Mouse (Mus musculus): Measurements from ENCODE around the gene Pan3. TPM values are rescaled to one million over a fixed set of nuclear protein-coding genes. Genes with fewer than 3 reads are reported as not detected.

The Pan3 gene
- total and polyA plus RNA-seq, 3 experiments = 20.0 to 30.5 (median 27.3) TPM

GRCm38 (mm10) chr5:147496921-147497320 is 67.0 kb downstream of the Pan3 start:
- intact Hi-C loops (cut with DNase I) = no loop called here
- DNase-seq = no peak

GRCm38 (mm10) chr5:147497714-147498113 is 67.8 kb downstream of the Pan3 start:
- Histone ChIP-seq H3K27ac (no peak overlapping the region), H3K9ac (ENCODE audit: low read depth, low read length) (no peak overlapping the region), H3K4me1 (ENCODE audit: control insufficient read depth, insufficient read depth, low read length) (peaks cover 8% of the 10 kb centered on the region), H3K79me2 (replicated peaks; ENCODE audit: control insufficient read depth, insufficient read depth, low read length) (peaks cover 6% of the 10 kb centered on the region; the same call in 1 of the 2 replicates), H3K4me3 (no peak overlapping the region), H3K36me3 (ENCODE audit: control insufficient read depth, insufficient read depth, low read length) (peaks cover 32% of the 10 kb centered on the region), H3K27me3 (ENCODE audit: control insufficient read depth, insufficient read depth, low read length) (no peaks in the 10 kb centered on the region)
- DNase-seq = no peak
- 83% methylated on average over 2 of the region's 3 CpGs for WGBS
- intact Hi-C loops (cut with DNase I) = no loop called here
- TF ChIP-seq EP300 (IDR thresholded peaks at IDR 0.05; ENCODE audit: insufficient read depth, low read depth, low read length) = no peak
- no peak for TF ChIP-seq CTCF (IDR thresholded peaks at IDR 0.05)
- TF ChIP-seq POLR2A (IDR thresholded peaks at IDR 0.05; ENCODE audit: insufficient read depth, low read depth, low read length) = no peak

More at GRCm38 (mm10) chr5:147496921-147497320, 67.0 kb downstream of the Pan3 start:
- no peaks in the 10 kb centered on the region for H3K27me3 ChIP-seq (ENCODE audit: control insufficient read depth, insufficient read depth, low read length)
- no peak overlapping the region for H3K27ac ChIP-seq
- H3K4me3 ChIP-seq = no peak overlapping the region
- 93% methylated on average over 4 of the region's 4 CpGs for WGBS
- TF ChIP-seq CTCF (IDR thresholded peaks at IDR 0.05) (no peak), EP300 (IDR thresholded peaks at IDR 0.05; ENCODE audit: insufficient read depth, low read depth, low read length) (no peak), POLR2A (IDR thresholded peaks at IDR 0.05; ENCODE audit: insufficient read depth, low read depth, low read length) (no peak)
- no peak overlapping the region for H3K9ac ChIP-seq (ENCODE audit: low read depth, low read length)
- H3K36me3 ChIP-seq (ENCODE audit: control insufficient read depth, insufficient read depth, low read length) = peaks cover 32% of the 10 kb centered on the region
- H3K4me1 ChIP-seq (ENCODE audit: control insufficient read depth, insufficient read depth, low read length) = peaks cover 11% of the 10 kb centered on the region
- H3K79me2 ChIP-seq (replicated peaks; ENCODE audit: control insufficient read depth, insufficient read depth, low read length) = peaks cover 6% of the 10 kb centered on the region; the same call in 1 of the 2 replicates

- peaks cover 7% of the 10 kb centered on the region; the same call in 1 of the 2 replicates for H3K36me3 ChIP-seq (ENCODE audit: control insufficient read depth, insufficient read depth, low read length)
- H3K4me3 ChIP-seq = no peak overlapping the region
- H3K27me3 ChIP-seq (ENCODE audit: control insufficient read depth, insufficient read depth, low read length) = no peaks in the 10 kb centered on the region
- H3K9ac ChIP-seq (ENCODE audit: low read depth, low read length) = no peak overlapping the region
- WGBS = 61% methylated on average over 2 of the region's 2 CpGs
- no peak overlapping the region for H3K27ac ChIP-seq
- H3K4me1 ChIP-seq (ENCODE audit: control insufficient read depth, insufficient read depth, low read length) = no peaks in the 10 kb centered on the region; the same call in none of the 2 replicates
- peaks cover 1% of the 10 kb centered on the region; the same call in 1 of the 2 replicates for H3K79me2 ChIP-seq (replicated peaks; ENCODE audit: control insufficient read depth, insufficient read depth, low read length)
- TF ChIP-seq POLR2A (IDR thresholded peaks at IDR 0.05; ENCODE audit: insufficient read depth, low read depth, low read length) = no peak
- TF ChIP-seq CTCF (IDR thresholded peaks at IDR 0.05) = no peak
- TF ChIP-seq EP300 (IDR thresholded peaks at IDR 0.05; ENCODE audit: insufficient read depth, low read depth, low read length) = no peak
- no peak for DNase-seq
- intact Hi-C loops (cut with DNase I) = no loop called here
These were observed 71.6 kb downstream of the Pan3 start for GRCm38 (mm10) chr5:147501456-147501998.

GRCm38 (mm10) chr5:147502921-147503320 is 73.0 kb downstream of the Pan3 start:
- Histone ChIP-seq H3K36me3 (ENCODE audit: control insufficient read depth, insufficient read depth, low read length) (peaks cover 8% of the 10 kb centered on the region; the same call in 1 of the 2 replicates), H3K9ac (ENCODE audit: low read depth, low read length) (no peak overlapping the region), H3K27me3 (ENCODE audit: control insufficient read depth, insufficient read depth, low read length) (no peaks in the 10 kb centered on the region), H3K4me3 (no peak overlapping the region), H3K79me2 (replicated peaks; ENCODE audit: control insufficient read depth, insufficient read depth, low read length) (no peaks in the 10 kb centered on the region; the same call in 1 of the 2 replicates), H3K27ac (no peak overlapping the region), H3K4me1 (ENCODE audit: control insufficient read depth, insufficient read depth, low read length) (peaks cover 1% of the 10 kb centered on the region)
- 58% methylated on average over 2 of the region's 2 CpGs for WGBS
- no peak for TF ChIP-seq EP300 (IDR thresholded peaks at IDR 0.05; ENCODE audit: insufficient read depth, low read depth, low read length)
- TF ChIP-seq POLR2A (IDR thresholded peaks at IDR 0.05; ENCODE audit: insufficient read depth, low read depth, low read length) = no peak
- TF ChIP-seq CTCF (IDR thresholded peaks at IDR 0.05) = no peak
- DNase-seq = no peak
- intact Hi-C loops (cut with DNase I) = no loop called here

- H3K9ac ChIP-seq (ENCODE audit: low read depth, low read length) = no peak overlapping the region
- 93% methylated on average over 9 of the region's 9 CpGs for WGBS
- H3K27me3 ChIP-seq (ENCODE audit: control insufficient read depth, insufficient read depth, low read length) = no peaks in the 10 kb centered on the region
- H3K4me1 ChIP-seq (ENCODE audit: control insufficient read depth, insufficient read depth, low read length) = peaks cover 3% of the 10 kb centered on the region
- peaks cover 2% of the 10 kb centered on the region; the same call in 1 of the 2 replicates for H3K79me2 ChIP-seq (replicated peaks; ENCODE audit: control insufficient read depth, insufficient read depth, low read length)
- no peak overlapping the region for H3K4me3 ChIP-seq
- no peak for TF ChIP-seq CTCF (IDR thresholded peaks at IDR 0.05)
- intact Hi-C loops (cut with DNase I) = no loop called here
- no peak for DNase-seq
- H3K36me3 ChIP-seq (ENCODE audit: control insufficient read depth, insufficient read depth, low read length) = peaks cover 3% of the 10 kb centered on the region; the same call in 1 of the 2 replicates
- no peak overlapping the region for H3K27ac ChIP-seq
These were observed 81.4 kb downstream of the Pan3 start for GRCm38 (mm10) chr5:147511350-147511749.

GRCm38 (mm10) chr5:147527006-147527405 is 97.0 kb downstream of the Pan3 start:
- no peak for TF ChIP-seq CTCF (IDR thresholded peaks at IDR 0.05)
- no peak for TF ChIP-seq EP300 (IDR thresholded peaks at IDR 0.05; ENCODE audit: insufficient read depth, low read depth, low read length)
- no peak for TF ChIP-seq POLR2A (IDR thresholded peaks at IDR 0.05; ENCODE audit: insufficient read depth, low read depth, low read length)
- H3K27me3 ChIP-seq (ENCODE audit: control insufficient read depth, insufficient read depth, low read length) = no peaks in the 10 kb centered on the region
- no peak for DNase-seq
- no peak overlapping the region for H3K27ac ChIP-seq
- H3K79me2 ChIP-seq (replicated peaks; ENCODE audit: control insufficient read depth, insufficient read depth, low read length) = no peaks in the 10 kb centered on the region
- peaks cover under 1% of the 10 kb centered on the region; the same call in 1 of the 2 replicates for H3K4me1 ChIP-seq (ENCODE audit: control insufficient read depth, insufficient read depth, low read length)
- intact Hi-C loops (cut with DNase I) = no loop called here
- 82% methylated on average over 6 of the region's 6 CpGs for WGBS
- no peak overlapping the region for H3K4me3 ChIP-seq
- H3K36me3 ChIP-seq (ENCODE audit: control insufficient read depth, insufficient read depth, low read length) = peaks cover 9% of the 10 kb centered on the region
- no peak overlapping the region for H3K9ac ChIP-seq (ENCODE audit: low read depth, low read length)

All from heart, adult 2 months (tissue).